ENCODE assay signal across 22 mouse cellular contexts in the genomic region with DNA sequence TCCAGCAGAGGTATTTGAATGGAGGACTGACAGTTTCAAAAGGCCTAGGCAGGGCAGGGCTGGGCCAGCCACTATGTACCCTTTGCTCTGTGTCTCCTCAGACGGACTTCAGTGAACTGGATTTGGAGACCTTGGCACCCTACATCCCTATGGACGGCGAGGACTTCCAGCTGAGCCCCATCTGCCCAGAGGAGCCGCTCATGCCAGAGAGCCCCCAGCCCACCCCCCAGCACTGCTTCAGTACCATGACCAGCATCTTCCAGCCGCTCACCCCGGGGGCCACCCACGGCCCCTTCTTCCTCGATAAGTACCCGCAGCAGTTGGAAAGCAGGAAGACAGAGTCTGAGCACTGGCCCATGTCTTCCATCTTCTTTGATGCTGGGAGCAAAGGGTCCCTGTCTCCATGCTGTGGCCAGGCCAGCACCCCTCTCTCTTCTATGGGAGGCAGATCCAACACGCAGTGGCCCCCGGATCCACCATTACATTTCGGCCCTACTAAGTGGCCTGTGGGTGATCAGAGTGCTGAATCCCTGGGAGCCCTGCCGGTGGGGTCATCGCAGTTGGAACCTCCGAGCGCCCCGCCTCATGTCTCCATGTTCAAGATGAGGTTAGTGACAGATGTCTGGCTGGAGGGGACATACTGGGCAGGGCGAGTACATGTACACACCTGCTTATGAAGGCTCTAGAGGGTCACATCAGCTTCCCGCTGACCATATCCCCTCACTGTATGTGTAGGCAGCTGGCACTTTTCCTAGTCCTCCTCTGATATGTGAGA.
DNase-seq lines count a peak whose midpoint lies in the region; ATAC-seq lines count a peak whose summit lies in the region.
"Had no signal": no experiment of that assay in that cellular context is flagged by ENCODE, and none has a peak within 500 bp of the region (broad histone marks: within the 10 kb centered on the region; RNA-seq: fewer than 3 reads in every experiment).

No protein-coding gene starts in this region.

- no peak for DNase-seq in forebrain, embryonic 10.5 days (ENCODE audit: extremely low spot score, low spot score)
- no peak for DNase-seq in forebrain, embryonic 14.5 days (ENCODE audit: low spot score)
- peak; percentile 3 for DNase-seq in heart, postnatal 4 days
- no peak for DNase-seq in heart, postnatal 36 days
- DNase-seq in lung, postnatal 10 days: peak; percentile 4
- DNase-seq in lung, adult 18-20 months: no peak
- DNase-seq in thymus, postnatal 4 days: peak; percentile 6
- no peak for DNase-seq in thymus, postnatal 25 days
- DNase-seq: adrenal gland, adult 8-10 months; adrenal gland, postnatal 36 days; B cell, adult 2 months; cerebellum, adult 2 months; cerebellum, postnatal 10 days; gastrocnemius, postnatal 36 days had no signal

- H3K4me2 ChIP-seq in forebrain, embryonic 14.5 days (ENCODE audit: low read length): no peak overlapping the region
- H3K4me2 ChIP-seq: embryonic facial prominence, embryonic 15.5 days; heart, embryonic 12.5 days; hindbrain, embryonic 13.5 days had no signal

- H3K4me1 ChIP-seq in forebrain, embryonic 10.5 days: no peaks in the 10 kb centered on the region
- H3K4me1 ChIP-seq in forebrain, embryonic 14.5 days (ENCODE audit: control insufficient read depth, insufficient read depth, low read length): no peaks in the 10 kb centered on the region
- H3K4me1 ChIP-seq: embryonic facial prominence, embryonic 15.5 days; heart, embryonic 12.5 days; hindbrain, embryonic 13.5 days had no signal

- H3K36me3 ChIP-seq in forebrain, embryonic 10.5 days (replicated peaks): no peaks in the 10 kb centered on the region
- H3K36me3 ChIP-seq in forebrain, embryonic 14.5 days (ENCODE audit: control insufficient read depth, insufficient read depth, low read length): no peaks in the 10 kb centered on the region
- H3K36me3 ChIP-seq: embryonic facial prominence, embryonic 15.5 days; G1E; hindbrain, embryonic 13.5 days had no signal

- no peak overlapping the region for H3K4me3 ChIP-seq in forebrain, embryonic 10.5 days
- no peak overlapping the region for H3K4me3 ChIP-seq in forebrain, embryonic 14.5 days (ENCODE audit: low read depth, low read length)
- H3K4me3 ChIP-seq: embryonic facial prominence, embryonic 15.5 days; erythroblast, embryonic 14.5 days; heart, embryonic 12.5 days; hindbrain, embryonic 13.5 days had no signal

- no peaks in the 10 kb centered on the region for H3K27me3 ChIP-seq in forebrain, embryonic 10.5 days (ENCODE audit: poor library complexity, severe bottlenecking)
- no peaks in the 10 kb centered on the region for H3K27me3 ChIP-seq in forebrain, embryonic 14.5 days (replicated peaks; ENCODE audit: control insufficient read depth, insufficient read depth, low read length)
- H3K27me3 ChIP-seq: embryonic facial prominence, embryonic 15.5 days; heart, embryonic 12.5 days; hindbrain, embryonic 13.5 days had no signal

- peak overlapping the region; percentile 30; the same call in 1 of the 2 replicates for H3K27ac ChIP-seq in forebrain, embryonic 10.5 days
- no peak overlapping the region for H3K27ac ChIP-seq in forebrain, embryonic 14.5 days (ENCODE audit: low read depth, low read length)
- H3K27ac ChIP-seq: embryonic facial prominence, embryonic 15.5 days; hindbrain, embryonic 13.5 days; hindbrain, postnatal 0 days had no signal

- ATAC-seq in forebrain, embryonic 14.5 days: no peak
- ATAC-seq: CD4-positive, CD25-positive, alpha-beta regulatory T cell, adult 4 months; forebrain, embryonic 16.5 days; hindbrain, postnatal 0 days had no signal

- no peak overlapping the region for H3K9ac ChIP-seq in forebrain, embryonic 14.5 days (ENCODE audit: low read length)
- H3K9ac ChIP-seq: embryonic facial prominence, embryonic 15.5 days; heart, embryonic 12.5 days; hindbrain, embryonic 13.5 days had no signal

- WGBS in forebrain, embryonic 10.5 days: 91% methylated on average over 19 of the region's 19 CpGs
- WGBS in forebrain, embryonic 14.5 days: 92% methylated on average over 19 of the region's 19 CpGs

- intact Hi-C loops in heart, postnatal 36 days (cut with DNase I): loop anchor here (10.0 kb wide), 1 partner anchor 663 kb away; a partner anchor contains a TSS

- no peaks in the 10 kb centered on the region for H3K9me3 ChIP-seq in forebrain, embryonic 10.5 days
- H3K9me3 ChIP-seq in forebrain, embryonic 14.5 days (replicated peaks; ENCODE audit: control insufficient read depth, low read length): no peaks in the 10 kb centered on the region
- H3K9me3 ChIP-seq: embryonic facial prominence, embryonic 15.5 days; heart, embryonic 12.5 days; hindbrain, embryonic 13.5 days had no signal

Comparison
In these comparisons a context has a peak if more than half of its experiments do, and no peak if none do; other contexts are left out.
1. DNase-seq: peak in heart, postnatal 4 days (single experiment), lung, postnatal 10 days (single experiment) and thymus, postnatal 4 days (single experiment); none in forebrain, embryonic 10.5 days (single experiment), forebrain, embryonic 14.5 days (single experiment), heart, postnatal 36 days (0 of 2), lung, adult 18-20 months (0 of 2) and thymus, postnatal 25 days (single experiment).